Mouse (Mus musculus): Measurements from ENCODE around the gene Klhl29. TPM values are rescaled to one million over a fixed set of nuclear protein-coding genes. Genes with fewer than 3 reads are reported as not detected.

Klhl29 gene
- total and polyA plus RNA-seq, 3 experiments: not detected

DNA sequence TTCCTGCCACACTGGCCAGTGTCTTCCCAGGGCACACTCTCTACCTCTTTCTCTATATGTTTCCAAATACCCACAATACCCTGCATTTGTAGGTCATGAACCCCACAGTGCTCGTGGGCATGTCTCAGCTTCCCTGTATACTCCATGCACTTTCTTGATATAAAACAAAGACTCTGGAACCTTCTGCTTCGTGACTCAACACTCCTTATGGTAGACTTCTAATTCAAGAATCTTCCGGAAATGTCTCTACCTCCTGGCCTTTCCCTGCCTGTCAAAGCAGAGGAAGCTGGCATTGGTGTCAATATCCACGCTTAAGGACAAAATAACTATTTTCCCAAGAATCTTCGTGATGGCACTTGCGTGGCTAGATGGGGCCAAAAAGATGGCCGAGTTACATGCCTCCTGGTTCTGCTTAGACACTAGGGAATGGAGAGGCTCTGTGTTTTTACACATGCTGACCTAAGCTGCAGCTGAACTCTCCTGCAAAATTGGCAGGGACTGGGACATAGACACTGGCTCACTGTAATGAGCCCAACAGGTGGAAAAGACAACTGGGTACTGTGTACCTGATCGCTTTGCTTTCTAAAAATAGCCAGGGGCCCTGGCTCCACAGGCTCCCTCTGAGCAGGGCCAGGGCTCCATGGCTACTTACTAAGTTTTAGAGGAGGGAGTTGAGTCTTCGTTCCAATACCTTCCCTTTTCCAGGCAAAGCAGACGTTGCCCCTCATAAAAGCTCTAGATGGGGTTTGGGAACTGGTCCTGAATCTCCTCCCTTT, 130.9 kb downstream of the Klhl29 start:
- Histone ChIP-seq H3K27me3 (ENCODE audit: control insufficient read depth in 1 of 2, insufficient read depth in 2 of 2, low read length in 2 of 2) (no peaks in the 10 kb centered on the region), H3K9me3 (replicated peaks; ENCODE audit: insufficient read depth, low read length) (no peaks in the 10 kb centered on the region), H3K79me2 (ENCODE audit: control insufficient read depth, insufficient read depth, low read length, poor library complexity) (no peaks in the 10 kb centered on the region), H3K4me1 (ENCODE audit: control insufficient read depth in 1 of 2, insufficient read depth in 2 of 2, low read length in 2 of 2) (no peaks in the 10 kb centered on the region), H3K27ac (ENCODE audit: control insufficient read depth, low read depth, low read length) (no peak overlapping the region), H3K9ac (ENCODE audit: control insufficient read depth, low read depth, low read length, poor library complexity, severe bottlenecking) (no peak overlapping the region), H3K4me3 (ENCODE audit: control insufficient read depth in 1 of 2, insufficient read depth in 1 of 2, low read depth in 2 of 2, low read length in 2 of 2) (no peak overlapping the region), H3K36me3 (ENCODE audit: control insufficient read depth in 1 of 2, insufficient read depth in 2 of 2, low read length in 2 of 2) (no peaks in the 10 kb centered on the region)
- no peak for DNase-seq (ENCODE audit: low read depth, low spot score)
- TF ChIP-seq RCOR1 (IDR thresholded peaks at IDR 0.05; ENCODE audit: low read depth, low read length): no peak
- no peak for TF ChIP-seq TCF12 (IDR thresholded peaks at IDR 0.05; ENCODE audit: low read depth, low read length)
- TF ChIP-seq GABPA (IDR thresholded peaks at IDR 0.05; ENCODE audit: low read depth, low read length): no peak
- no peak for TF ChIP-seq CHD1 (IDR thresholded peaks at IDR 0.05; ENCODE audit: low read depth, low read length)
- TF ChIP-seq SMC3 (IDR thresholded peaks at IDR 0.05; ENCODE audit: low read depth, low read length): no peak
- no peak for TF ChIP-seq JUND (IDR thresholded peaks at IDR 0.05; ENCODE audit: low read depth, low read length)
- TF ChIP-seq USF1 (IDR thresholded peaks at IDR 0.05; ENCODE audit: low read depth, low read length): no peak
- no peak for TF ChIP-seq MAFK (IDR thresholded peaks at IDR 0.05; ENCODE audit: borderline replicate concordance, low read depth, low read length)
- no peak for TF ChIP-seq MAX (IDR thresholded peaks at IDR 0.05; ENCODE audit: low read length)
- no peak for TF ChIP-seq E2F4 (IDR thresholded peaks at IDR 0.05; ENCODE audit: borderline replicate concordance, low read depth, low read length)
- TF ChIP-seq MYC (IDR thresholded peaks at IDR 0.05; ENCODE audit: low read depth, low read length): no peak
- TF ChIP-seq CTCF (IDR thresholded peaks at IDR 0.05 in 2 of 3, conservative IDR thresholded peaks at IDR 0.05 in 1 of 3; ENCODE audit: control insufficient read depth in 1 of 3, insufficient read depth in 1 of 3, low read depth in 2 of 3, low read length in 3 of 3, poor library complexity in 1 of 3, severe bottlenecking in 1 of 3): no peak
- no peak for TF ChIP-seq ZNF384 (IDR thresholded peaks at IDR 0.05; ENCODE audit: low read depth, low read length)

- H3K36me3 ChIP-seq (ENCODE audit: control insufficient read depth in 1 of 2, insufficient read depth in 2 of 2, low read length in 2 of 2): no peaks in the 10 kb centered on the region
- H3K79me2 ChIP-seq (ENCODE audit: control insufficient read depth, insufficient read depth, low read length, poor library complexity): no peaks in the 10 kb centered on the region
- DNase-seq (ENCODE audit: low read depth, low spot score): no peak
- H3K27me3 ChIP-seq (ENCODE audit: control insufficient read depth in 1 of 2, insufficient read depth in 2 of 2, low read length in 2 of 2): no peaks in the 10 kb centered on the region
- no peaks in the 10 kb centered on the region for H3K9me3 ChIP-seq (replicated peaks; ENCODE audit: insufficient read depth, low read length)
- TF ChIP-seq SIN3A (IDR thresholded peaks at IDR 0.05; ENCODE audit: low read length) (no peak), BHLHE40 (IDR thresholded peaks at IDR 0.05; ENCODE audit: borderline replicate concordance, low read depth, low read length) (no peak), ZKSCAN1 (IDR thresholded peaks at IDR 0.05; ENCODE audit: low read depth, low read length) (no peak), MYC (IDR thresholded peaks at IDR 0.05; ENCODE audit: low read depth, low read length) (no peak)
- no peaks in the 10 kb centered on the region for H3K4me1 ChIP-seq (ENCODE audit: control insufficient read depth in 1 of 2, insufficient read depth in 2 of 2, low read length in 2 of 2)
- H3K27ac ChIP-seq (ENCODE audit: control insufficient read depth, low read depth, low read length): no peak overlapping the region
- no peak overlapping the region for H3K4me3 ChIP-seq (ENCODE audit: control insufficient read depth in 1 of 2, insufficient read depth in 1 of 2, low read depth in 2 of 2, low read length in 2 of 2)
- no peak overlapping the region for H3K9ac ChIP-seq (ENCODE audit: control insufficient read depth, low read depth, low read length, poor library complexity, severe bottlenecking)
Observed at GRCm38 (mm10) chr12:5243867-5244266, 131.6 kb downstream of the Klhl29 start.
